Mouse (Mus musculus) testis, adult 10 weeks (tissue): ENCODE measurements around the gene F2r. TPM values are rescaled to one million over a fixed set of nuclear protein-coding genes. Genes with fewer than 3 reads are reported as not detected.

Experiments
- polyA plus RNA-seq: library from polyadenylated mRNA; stranded (reverse); fragments of 350-450 nt; fragmentation: Illumina TruSeq; extraction: RNeasy Lipid Tissue Mini Kit (QIAGEN cat#74804); gene quantifications from one replicate; pipeline ENCODE4 v1.2.3, GENCODE M21; 2014; ENCODE audit warnings: low read depth, low replicate concordance

Gene F2r
- polyA plus RNA-seq: 3.4 TPM

GRCm38 (mm10) chr13:95618309-95618712, at the start of gene F2r:
TSS of gene F2r (minus strand) at chr13:95618487.

Other genes starting within 250 kb of the F2r start
- 15.9 TPM for gene Aggf1, start 243.1 kb downstream of the F2r start, polyA plus RNA-seq
- 0.20 TPM for gene Crhbp, start 173.6 kb downstream of the F2r start, polyA plus RNA-seq
- gene S100z, start 139.8 kb downstream of the F2r start, polyA plus RNA-seq: 2.0 TPM
- gene F2rl1, start 93.3 kb downstream of the F2r start, polyA plus RNA-seq: not detected
- gene F2rl2, start 78.4 kb upstream of the F2r start, polyA plus RNA-seq: not detected